Mouse (Mus musculus) cortical plate, adult 2 months (tissue): ENCODE measurements around the gene Uevld.

Experiments
- CTCF ChIP-seq: fragments of 200-500 bp; IDR thresholded peaks from 2 replicates; pipeline ENCODE4 v1.5.1; 2011; ENCODE audit warnings: mild to moderate bottlenecking, control low read depth, low read length; ENCODE audit not compliant: insufficient read depth; ENCODE audit errors: extremely low read depth
- POLR2A ChIP-seq: fragments of 200-500 bp; IDR thresholded peaks from 2 replicates; pipeline ENCODE4 v1.6.1; 2011; ENCODE audit warnings: mild to moderate bottlenecking, low read length, control low read depth; ENCODE audit not compliant: insufficient read depth; ENCODE audit errors: extremely low read depth

- TF ChIP-seq CTCF (no peak), POLR2A (no peak)
Observed at GRCm38 (mm10) chr7:46928291-46928690, 30.0 kb downstream of the Uevld start.
